Mouse (Mus musculus) testis, postnatal 14 days (tissue): ENCODE measurements around the gene Mut.

ENCODE experiments used
- DNase-seq: peaks from one replicate; pipeline ENCODE4 v3.0.0; 2021; ENCODE audit warnings: low spot score

Mut gene

GRCm38 (mm10) chr17:40934420-40935231 is at the start of gene Mut, which contains the start of gene Cenpq:
TSS of gene Mut (plus strand) at chr17:40934685.
TSS of gene Cenpq (minus strand) at chr17:40935047.
- peak; percentile 98 for DNase-seq

GRCm38 (mm10) chr17:40885155-40885554 is 49.3 kb upstream of the Mut start:
- no peak for DNase-seq

GRCm38 (mm10) chr17:40887849-40888536 is 46.5 kb upstream of the Mut start:
- no peak for DNase-seq

- no peak for DNase-seq
Observed at GRCm38 (mm10) chr17:40896863-40897262, 37.6 kb upstream of the Mut start.

- no peak for DNase-seq
Observed at GRCm38 (mm10) chr17:40899783-40900363, 34.6 kb upstream of the Mut start.

GRCm38 (mm10) chr17:40903345-40903744 is 31.1 kb upstream of the Mut start:
- no peak for DNase-seq

GRCm38 (mm10) chr17:40904056-40904597 is 30.4 kb upstream of the Mut start:
- no peak for DNase-seq

GRCm38 (mm10) chr17:40904721-40905154 is 29.7 kb upstream of the Mut start:
- DNase-seq: no peak

- DNase-seq: no peak
Observed at GRCm38 (mm10) chr17:40914250-40914649, 20.2 kb upstream of the Mut start, which contains the start of gene Glyatl3. TSS of gene Glyatl3 (minus strand) at chr17:40914350.

- DNase-seq: no peak
Observed at GRCm38 (mm10) chr17:40915499-40915898, 19.0 kb upstream of the Mut start.

GRCm38 (mm10) chr17:40933985-40934384 is 500 bp upstream of the Mut start:
- no peak for DNase-seq

- DNase-seq: no peak
Observed at GRCm38 (mm10) chr17:40948518-40948917, 14.0 kb downstream of the Mut start.

GRCm38 (mm10) chr17:40977914-40978313 is 43.4 kb downstream of the Mut start:
- no peak for DNase-seq

GRCm38 (mm10) chr17:40992102-40992501 is 57.6 kb downstream of the Mut start:
- no peak for DNase-seq
